Mouse (Mus musculus) myocyte (in vitro differentiated cells): ENCODE results near the gene Syne2.

Source experiments
- CEBPB ChIP-seq: IDR thresholded peaks from 2 replicates; pipeline ENCODE4 v1.6.1; 2011; ENCODE audit warnings: mild to moderate bottlenecking, moderate library complexity; ENCODE audit not compliant: poor library complexity, insufficient read depth, severe bottlenecking
- POLR2A ChIP-seq: IDR thresholded peaks from one replicate; pipeline ENCODE4 v1.6.1; 2011; ENCODE audit warnings: low read depth, mild to moderate bottlenecking, control low read depth, moderate library complexity; ENCODE audit not compliant: insufficient read length
- REST ChIP-seq: IDR thresholded peaks from one replicate; pipeline ENCODE4 v1.6.1; 2011; ENCODE audit warnings: mild to moderate bottlenecking, control low read depth, moderate library complexity; ENCODE audit not compliant: insufficient read depth, insufficient read length
- SRF ChIP-seq: IDR thresholded peaks from one replicate; pipeline ENCODE4 v1.6.1; 2011; ENCODE audit warnings: low read depth; ENCODE audit not compliant: control insufficient read depth, insufficient read length
- TCF12 ChIP-seq: IDR thresholded peaks from one replicate; pipeline ENCODE4 v1.6.1; 2011; ENCODE audit warnings: mild to moderate bottlenecking, control low read depth; ENCODE audit not compliant: poor library complexity, insufficient read depth, severe bottlenecking
- TCF3 ChIP-seq: IDR thresholded peaks from one replicate; pipeline ENCODE4 v1.6.1; 2011; ENCODE audit warnings: low read depth, control low read depth; ENCODE audit not compliant: insufficient read length
- USF1 ChIP-seq: IDR thresholded peaks from one replicate; pipeline ENCODE4 v1.6.1; 2011; ENCODE audit warnings: low read depth, mild to moderate bottlenecking, control low read depth, moderate library complexity

DNA sequence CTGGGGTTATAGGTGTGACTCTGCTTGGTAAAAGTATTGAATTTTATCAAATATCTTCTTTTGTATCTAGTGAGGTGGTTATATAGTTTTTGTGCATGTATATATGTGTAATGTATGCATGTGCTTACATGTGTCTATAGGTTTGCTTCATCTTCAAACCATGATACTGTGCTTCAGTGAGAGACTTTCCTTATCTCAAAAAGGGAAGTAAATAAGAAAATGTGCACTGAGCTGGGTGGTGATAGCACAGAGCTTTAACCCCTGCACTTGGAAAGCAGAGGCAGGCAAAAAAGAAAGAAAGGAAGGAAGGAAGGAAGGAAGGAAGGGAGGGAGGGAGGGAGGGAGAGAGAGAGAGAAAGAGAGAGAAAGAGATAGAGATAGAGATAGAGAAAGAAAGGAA, 36.5 kb upstream of the Syne2 start:
- TF ChIP-seq POLR2A (no peak), CEBPB (no peak), TCF12 (no peak), SRF (no peak), USF1 (no peak), REST (no peak), TCF3 (no peak)
